Mouse (Mus musculus): ENCODE measurements around the gene Gm11983. TPM values are rescaled to one million over a fixed set of nuclear protein-coding genes. Genes with fewer than 3 reads are reported as not detected.
"Not testable (repeated sequence)": the region's sequence is repeated elsewhere in the genome, so short reads cannot be mapped to it uniquely, and the experiment has no call there.

Gene Gm11983
- polyA plus RNA-seq, 1 experiment from 2014 or later, result not detected

DNA sequence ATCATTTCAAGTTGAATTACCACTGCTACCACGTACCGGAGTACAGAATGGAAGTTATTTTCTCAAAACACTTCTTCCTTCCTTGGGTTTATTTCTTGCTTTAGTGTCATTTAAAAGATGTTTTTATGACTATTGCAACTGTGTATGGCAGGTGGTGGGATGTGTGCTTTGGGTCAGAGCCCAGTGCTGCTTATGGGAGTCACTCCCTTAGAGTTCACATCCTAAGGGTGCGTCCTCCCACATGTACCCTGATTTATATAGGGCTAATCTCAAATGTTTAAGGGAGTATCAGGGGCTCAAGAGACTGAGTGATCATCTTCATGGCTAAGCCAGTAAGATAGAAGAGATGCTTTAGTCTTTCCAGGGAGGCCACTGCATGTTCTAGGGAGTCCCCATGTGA lies 11.3 kb downstream of the Gm11983 start:
- DNase-seq (ENCODE audit: low spot score), result no peak
- no peaks in the 10 kb centered on the region for H3K4me1 ChIP-seq (replicated peaks; ENCODE audit: control insufficient read depth, insufficient read depth, low read length)
- no peak overlapping the region for H3K4me3 ChIP-seq (ENCODE audit: low read depth, low read length)
- H3K9ac ChIP-seq (ENCODE audit: low read depth, low read length), result no peak overlapping the region
- no peak for ATAC-seq (replicated peaks; ENCODE audit: low FRiP score)
- H3K27me3 ChIP-seq (replicated peaks; ENCODE audit: control insufficient read depth, insufficient read depth, low read length), result no peaks in the 10 kb centered on the region
- 84% methylated on average over 3 of the region's 3 CpGs for WGBS
- H3K27ac ChIP-seq (ENCODE audit: low read depth, low read length), result no peak overlapping the region
- no peak overlapping the region for H3K4me2 ChIP-seq
- no peaks in the 10 kb centered on the region for H3K36me3 ChIP-seq (ENCODE audit: control insufficient read depth, insufficient read depth, low read length)
- no peaks in the 10 kb centered on the region for H3K9me3 ChIP-seq (ENCODE audit: control insufficient read depth, low read length)

DNA sequence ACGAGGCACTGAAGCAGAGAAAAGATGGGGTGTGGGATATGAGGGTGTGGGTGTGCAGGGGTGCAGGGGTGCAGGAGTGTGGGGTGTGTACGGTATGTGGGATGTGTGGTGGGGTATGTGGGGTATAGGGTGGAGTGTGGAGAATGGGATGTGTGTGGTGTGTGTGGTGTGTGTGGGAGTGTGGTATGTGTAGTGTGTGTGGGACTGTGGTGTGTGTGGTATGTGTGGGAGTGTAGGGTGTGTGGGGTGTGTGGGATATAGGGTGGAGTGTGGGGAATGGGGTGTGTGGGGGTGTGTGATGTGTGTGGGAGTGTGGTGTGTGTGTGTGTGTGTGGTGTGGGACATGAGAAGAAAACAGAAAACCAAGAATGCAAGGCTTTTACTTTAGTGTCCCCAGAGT lies 14.3 kb downstream of the Gm11983 start:
- Histone ChIP-seq H3K4me3 (ENCODE audit: low read depth, low read length) (no peak overlapping the region), H3K27ac (ENCODE audit: low read depth, low read length) (no peak overlapping the region), H3K36me3 (ENCODE audit: control insufficient read depth, insufficient read depth, low read length) (no peaks in the 10 kb centered on the region), H3K4me1 (replicated peaks; ENCODE audit: control insufficient read depth, insufficient read depth, low read length) (no peaks in the 10 kb centered on the region), H3K4me2 (no peak overlapping the region), H3K27me3 (replicated peaks; ENCODE audit: control insufficient read depth, insufficient read depth, low read length) (no peaks in the 10 kb centered on the region), H3K9me3 (ENCODE audit: control insufficient read depth, low read length) (no peaks in the 10 kb centered on the region), H3K9ac (ENCODE audit: low read depth, low read length) (no peak overlapping the region)
- ATAC-seq (replicated peaks; ENCODE audit: low FRiP score) (no peak), DNase-seq (ENCODE audit: low spot score) (no peak)
- WGBS, result 74% methylated on average over 2 of the region's 2 CpGs

DNA sequence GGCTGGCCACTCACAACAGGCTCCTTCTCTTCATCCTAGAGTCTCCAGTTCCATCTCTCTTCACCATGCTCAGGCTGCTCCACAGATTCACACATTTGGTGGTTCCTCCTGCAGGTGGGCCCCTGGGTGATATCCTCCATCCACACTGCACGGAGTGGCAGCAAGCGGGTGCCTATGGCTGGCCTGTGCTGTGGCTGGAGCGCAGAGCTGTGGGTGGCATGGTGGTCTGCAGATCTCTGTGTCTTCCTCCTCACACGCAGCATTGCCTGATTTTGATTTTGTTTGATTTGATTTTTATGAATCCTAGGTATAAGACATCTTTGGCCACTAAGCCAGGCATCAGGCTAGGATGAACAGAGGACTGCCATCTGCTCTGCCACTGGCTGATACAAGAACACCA lies 23.0 kb downstream of the Gm11983 start:
- no peak overlapping the region for H3K4me2 ChIP-seq
- ATAC-seq (replicated peaks; ENCODE audit: low FRiP score), result no peak

DNA sequence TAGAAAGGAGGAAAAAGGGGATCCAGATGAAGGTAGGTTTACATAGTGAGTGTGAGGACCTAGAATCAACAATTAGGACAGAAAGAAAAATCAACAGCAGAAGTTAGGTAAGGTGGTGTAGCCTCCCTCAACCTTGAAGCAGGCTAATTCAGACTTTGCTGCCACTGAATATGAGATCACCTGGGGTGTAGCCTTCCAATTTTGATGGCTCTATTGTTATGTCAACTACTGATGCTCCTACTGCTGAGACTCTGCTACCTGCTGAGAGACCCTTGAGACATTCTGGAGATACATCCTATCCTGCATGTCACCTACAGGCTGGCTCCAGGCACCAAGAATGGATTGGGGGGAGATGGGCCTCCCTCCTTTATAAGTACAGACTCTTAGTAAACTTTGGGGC lies 34.6 kb downstream of the Gm11983 start:
- DNase-seq (ENCODE audit: low spot score); H3K27me3 ChIP-seq (replicated peaks; ENCODE audit: control insufficient read depth, insufficient read depth, low read length); H3K4me3 ChIP-seq (ENCODE audit: low read depth, low read length); ATAC-seq (replicated peaks; ENCODE audit: low FRiP score); H3K9me3 ChIP-seq (ENCODE audit: control insufficient read depth, low read length); H3K9ac ChIP-seq (ENCODE audit: low read depth, low read length); H3K4me1 ChIP-seq (replicated peaks; ENCODE audit: control insufficient read depth, insufficient read depth, low read length); H3K27ac ChIP-seq (ENCODE audit: low read depth, low read length); H3K4me2 ChIP-seq; H3K36me3 ChIP-seq (ENCODE audit: control insufficient read depth, insufficient read depth, low read length): not testable (repeated sequence)

More for the DNA sequence above, 23.0 kb downstream of the Gm11983 start:
- Histone ChIP-seq H3K27me3 (replicated peaks; ENCODE audit: control insufficient read depth, insufficient read depth, low read length) (no peaks in the 10 kb centered on the region), H3K4me3 (ENCODE audit: low read depth, low read length) (no peak overlapping the region), H3K27ac (ENCODE audit: low read depth, low read length) (no peak overlapping the region), H3K4me1 (replicated peaks; ENCODE audit: control insufficient read depth, insufficient read depth, low read length) (no peaks in the 10 kb centered on the region), H3K36me3 (ENCODE audit: control insufficient read depth, insufficient read depth, low read length) (no peaks in the 10 kb centered on the region), H3K9me3 (ENCODE audit: control insufficient read depth, low read length) (no peaks in the 10 kb centered on the region), H3K9ac (ENCODE audit: low read depth, low read length) (no peak overlapping the region)
- 79% methylated on average over 4 of the region's 4 CpGs for WGBS
- DNase-seq (ENCODE audit: low spot score), result no peak

DNA sequence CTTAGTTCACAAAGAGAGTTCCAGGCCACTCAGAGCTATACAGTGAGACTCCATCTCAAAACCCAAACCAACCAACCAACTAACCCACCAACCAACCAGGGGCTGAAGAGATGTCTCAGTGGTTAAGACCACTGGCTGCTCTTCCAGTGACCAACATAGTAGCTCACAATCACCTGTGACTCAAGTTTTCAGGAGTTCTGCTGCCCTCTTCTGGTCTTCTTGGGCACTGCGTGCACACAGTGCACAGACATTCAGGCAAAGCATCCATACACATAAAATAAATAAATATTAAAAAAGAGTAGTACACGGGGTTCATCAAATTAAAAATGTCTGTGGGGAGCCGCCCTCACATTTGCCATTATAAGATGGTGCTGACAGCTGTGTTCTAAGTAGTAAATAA lies 46.8 kb downstream of the Gm11983 start:
- H3K9me3 ChIP-seq (ENCODE audit: control insufficient read depth, low read length), result no peaks in the 10 kb centered on the region
- 83% methylated on average over 3 of the region's 3 CpGs for WGBS
- ATAC-seq (replicated peaks; ENCODE audit: low FRiP score) (no peak), DNase-seq (ENCODE audit: low spot score) (no peak)
- H3K9ac ChIP-seq (ENCODE audit: low read depth, low read length), result no peak overlapping the region
- no peak overlapping the region for H3K4me3 ChIP-seq (ENCODE audit: low read depth, low read length)
- H3K27me3 ChIP-seq (replicated peaks; ENCODE audit: control insufficient read depth, insufficient read depth, low read length), result no peaks in the 10 kb centered on the region
- H3K27ac ChIP-seq (ENCODE audit: low read depth, low read length), result no peak overlapping the region
- no peaks in the 10 kb centered on the region for H3K4me1 ChIP-seq (replicated peaks; ENCODE audit: control insufficient read depth, insufficient read depth, low read length)
- H3K36me3 ChIP-seq (ENCODE audit: control insufficient read depth, insufficient read depth, low read length), result no peaks in the 10 kb centered on the region
- H3K4me2 ChIP-seq, result no peak overlapping the region

Other genes with a start within 250 kb of the Gm11983 start
- 2.9 and 3.6 TPM in 2 replicates for gene Nacad, start 231.6 kb downstream of the Gm11983 start, polyA plus RNA-seq (2014; fragmentation: Nextera tagmentation; extraction: Ambion mirVana)
- gene Tbrg4, start 211.6 kb downstream of the Gm11983 start, polyA plus RNA-seq (2014; fragmentation: Nextera tagmentation; extraction: Ambion mirVana), result 94.3 and 103 TPM in 2 replicates
- gene Wap, start 199.0 kb downstream of the Gm11983 start, polyA plus RNA-seq (2014; fragmentation: Nextera tagmentation; extraction: Ambion mirVana), result not detected in 2 replicates
- 0.34 and 0.53 TPM in 2 replicates for gene Ramp3, start 179.1 kb downstream of the Gm11983 start, polyA plus RNA-seq (2014; fragmentation: Nextera tagmentation; extraction: Ambion mirVana)
- 0.73 and 0.99 TPM in 2 replicates for gene Adcy1, start 225.8 kb upstream of the Gm11983 start, polyA plus RNA-seq (2014; fragmentation: Nextera tagmentation; extraction: Ambion mirVana)

Data from liver, embryonic 11.5 days (tissue).